Mouse (Mus musculus) lung, embryonic 14.5 days (tissue): ENCODE data around the gene Ampd3. TPM values are rescaled to one million over a fixed set of nuclear protein-coding genes. Genes with fewer than 3 reads are reported as not detected.

Experiments
- ATAC-seq: fragments of 200-750 bp; cut with Nextera tagmentation; 2 replicates; pipeline ENCODE4 v1.8.0; 2017; ENCODE audit warnings: mild to moderate bottlenecking, moderate TSS enrichment, moderate library complexity; ENCODE audit not compliant: insufficient read depth
- DNase-seq: peaks from one replicate; pipeline ENCODE4 v3.0.0-alpha.2; 2015
- H3K27ac ChIP-seq: fragments of 300-500 bp; sonication (generic); 2 replicates; pipeline ENCODE4 v1.5.1; 2014; ENCODE audit warnings: low read depth, mild to moderate bottlenecking, moderate library complexity
- H3K27me3 ChIP-seq: fragments of 300-500 bp; sonication (generic); 2 replicates; pipeline ENCODE4 v1.6.1; 2014; ENCODE audit warnings: low read length, control low read depth; ENCODE audit not compliant: insufficient read depth
- H3K36me3 ChIP-seq: fragments of 300-500 bp; sonication (generic); 2 replicates; pipeline ENCODE4 v1.6.1; 2014; ENCODE audit warnings: control low read depth; ENCODE audit not compliant: insufficient read depth
- H3K4me1 ChIP-seq: fragments of 300-500 bp; sonication (generic); 2 replicates; pipeline ENCODE4 v1.6.1; 2014; ENCODE audit warnings: antibody characterized with exemption, control low read depth; ENCODE audit not compliant: insufficient read depth
- H3K4me2 ChIP-seq: fragments of 300-500 bp; sonication (generic); 2 replicates; pipeline ENCODE4 v1.6.1; 2014; ENCODE audit warnings: mild to moderate bottlenecking
- H3K4me3 ChIP-seq: fragments of 300-500 bp; sonication (generic); 2 replicates; pipeline ENCODE4 v1.5.1; 2014; ENCODE audit warnings: low read depth, low read length
- H3K9ac ChIP-seq: fragments of 300-500 bp; sonication (generic); 2 replicates; pipeline ENCODE4 v1.6.1; 2014
- H3K9me3 ChIP-seq: fragments of 300-500 bp; sonication (generic); 2 replicates; pipeline ENCODE4 v1.6.1; 2016; ENCODE audit warnings: low read depth, low read length, control low read depth
- CTCF ChIP-seq: IDR thresholded peaks from 2 replicates; pipeline ENCODE4 v1.5.1; 2016; ENCODE audit warnings: antibody characterized with exemption, low read depth
- WGBS: fragments of 180-500 bp; shearing (Covaris S2); extraction: QIAGEN DNeasy Blood & Tissue Kit; methylation state at CpG from one replicate; pipeline ENCODE4 v1.1.7; 2014; 5-methylcytosine and 5-hydroxymethylcytosine counted together
- polyA plus RNA-seq: library from polyadenylated mRNA; unstranded; fragments of >200 nt; fragmentation: Nextera tagmentation; extraction: Ambion mirVana; gene quantifications from 2 replicates; pipeline ENCODE4 v1.2.1, GENCODE M21; 2014

The Ampd3 gene
- polyA plus RNA-seq, 1 experiment from 2014 or later: 1.4 TPM

DNA sequence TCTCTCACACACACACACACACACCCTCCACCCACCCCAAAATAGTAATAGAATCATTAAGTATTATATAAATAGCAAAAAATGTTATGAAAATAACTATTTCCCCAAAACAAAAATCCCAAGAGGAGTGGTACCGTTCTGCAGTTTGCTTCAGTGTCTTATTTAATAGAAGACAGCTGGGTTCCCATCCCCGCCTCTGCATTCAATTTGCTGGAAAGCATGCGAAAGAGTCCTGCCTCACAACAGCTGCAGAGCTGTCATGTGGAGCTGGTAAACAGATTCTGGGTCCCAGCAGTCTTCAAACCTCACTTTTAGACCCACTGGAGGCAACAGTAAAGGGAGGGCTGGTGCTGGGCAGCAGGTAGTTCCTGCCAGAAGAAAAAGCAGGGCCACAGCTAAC is 41.0 kb downstream of the Ampd3 start:
- 49% methylated on average over 3 of the region's 3 CpGs for WGBS
- DNase-seq (peak; percentile 27), ATAC-seq (no peak)
- peaks cover 6% of the 10 kb centered on the region for H3K36me3 ChIP-seq
- no peak overlapping the region for H3K9ac ChIP-seq
- no peak overlapping the region for H3K27ac ChIP-seq
- H3K4me1 ChIP-seq: no peaks in the 10 kb centered on the region
- no peak for TF ChIP-seq CTCF
- no peak overlapping the region for H3K4me2 ChIP-seq
- H3K4me3 ChIP-seq: no peak overlapping the region
- H3K27me3 ChIP-seq: no peaks in the 10 kb centered on the region
- H3K9me3 ChIP-seq: no peaks in the 10 kb centered on the region

DNA sequence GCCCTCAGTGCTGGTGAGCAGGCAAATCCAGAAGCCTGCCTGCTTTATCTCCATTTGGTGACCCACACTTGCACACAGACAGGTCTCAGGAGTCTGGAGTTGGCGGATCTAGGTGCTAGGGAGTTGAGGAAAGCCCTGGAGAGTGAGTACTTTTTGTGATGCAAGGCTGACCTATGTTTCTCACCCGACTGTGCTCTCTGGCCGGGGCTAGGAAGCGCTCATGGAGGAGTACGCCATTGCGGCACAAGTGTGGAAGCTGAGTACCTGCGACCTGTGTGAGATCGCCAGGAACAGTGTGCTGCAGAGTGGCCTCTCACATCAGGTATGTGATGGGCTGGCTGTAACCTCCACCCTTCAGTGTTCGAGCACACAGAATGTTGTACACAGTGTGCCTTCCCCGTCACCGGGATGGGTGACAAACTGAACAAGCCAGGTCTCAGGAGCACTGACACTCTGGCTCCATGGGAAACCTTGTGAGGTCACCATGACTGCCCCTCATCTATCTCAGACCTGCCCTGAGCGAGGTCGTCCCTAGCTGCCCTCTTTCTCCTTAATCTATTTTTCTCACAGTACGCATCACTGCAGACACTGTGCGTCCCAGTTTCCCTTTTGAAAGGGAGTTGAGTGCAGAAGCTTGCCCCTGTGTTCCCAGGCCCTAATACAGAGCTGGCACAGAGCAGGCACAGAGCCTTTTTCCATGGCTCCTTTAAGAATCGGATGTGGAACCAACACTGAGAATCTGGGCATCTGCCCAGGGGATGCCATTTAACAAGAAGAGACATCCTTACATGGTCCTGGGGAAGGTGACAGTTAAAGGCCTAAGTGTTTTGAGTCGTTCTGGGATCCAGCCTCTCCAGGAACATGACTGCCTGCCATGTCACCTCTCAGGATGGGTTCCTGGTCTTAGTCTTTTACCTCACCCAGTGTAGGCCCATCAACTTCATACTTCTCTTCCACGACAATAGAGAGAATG is 41.9 kb downstream of the Ampd3 start:
- no peaks in the 10 kb centered on the region for H3K27me3 ChIP-seq
- TF ChIP-seq CTCF: no peak
- peaks cover 9% of the 10 kb centered on the region for H3K36me3 ChIP-seq
- H3K4me3 ChIP-seq: no peak overlapping the region
- H3K9ac ChIP-seq: no peak overlapping the region
- DNase-seq (no peak), ATAC-seq (no peak)
- 78% methylated on average over 18 of the region's 18 CpGs for WGBS
- no peak overlapping the region for H3K4me2 ChIP-seq
- no peaks in the 10 kb centered on the region for H3K4me1 ChIP-seq
- H3K27ac ChIP-seq: no peak overlapping the region
- H3K9me3 ChIP-seq: no peaks in the 10 kb centered on the region

DNA sequence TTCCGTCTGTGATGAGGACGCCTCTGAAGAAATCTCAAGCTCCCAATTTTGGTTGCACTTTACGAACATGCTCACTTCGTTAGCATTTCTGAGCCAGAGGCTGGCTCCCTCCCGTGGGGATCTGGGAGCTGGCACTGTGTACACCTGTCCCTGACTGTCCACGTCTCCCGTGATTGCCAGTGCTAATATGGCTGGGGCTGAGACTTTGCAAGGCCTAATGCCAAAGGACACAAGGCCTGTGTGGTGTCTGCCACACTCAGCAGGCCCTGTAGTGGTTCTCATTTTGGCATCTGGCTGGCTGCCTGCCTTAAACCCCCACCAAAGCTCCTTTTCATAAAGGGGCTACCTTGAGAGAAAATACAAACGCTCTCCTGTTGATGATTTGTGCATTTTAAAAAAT is 43.0 kb downstream of the Ampd3 start:
- no peak for ATAC-seq
- no peak for TF ChIP-seq CTCF
- 82% methylated on average over 8 of the region's 8 CpGs for WGBS

DNA sequence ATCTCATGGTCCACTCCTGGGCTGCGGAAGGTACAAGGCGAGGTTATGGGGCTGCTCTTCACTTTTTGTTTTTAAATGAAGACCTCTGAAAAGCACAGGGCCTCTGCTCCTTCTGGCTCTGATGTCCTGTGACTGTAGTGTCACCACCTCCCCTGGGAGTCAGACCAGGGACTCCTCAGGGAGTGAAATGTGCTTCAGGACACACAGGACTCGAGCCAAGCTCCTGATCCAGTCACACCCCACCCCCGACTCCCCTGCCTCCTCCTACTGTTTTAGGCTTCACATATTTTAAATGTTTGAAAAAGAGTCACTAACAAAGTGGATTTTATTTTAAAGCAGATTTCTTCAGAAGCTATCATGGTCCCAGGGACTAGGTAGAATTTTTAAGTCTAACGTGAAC is 43.5 kb downstream of the Ampd3 start:
- ATAC-seq: no peak
- DNase-seq: no peak
- no peaks in the 10 kb centered on the region for H3K9me3 ChIP-seq
- H3K27me3 ChIP-seq: no peaks in the 10 kb centered on the region
- no peak overlapping the region for H3K27ac ChIP-seq
- no peak overlapping the region for H3K4me3 ChIP-seq
- H3K9ac ChIP-seq: no peak overlapping the region
- H3K4me1 ChIP-seq: no peaks in the 10 kb centered on the region
- peaks cover 9% of the 10 kb centered on the region for H3K36me3 ChIP-seq
- WGBS: 68% methylated on average over 5 of the region's 5 CpGs
- no peak overlapping the region for H3K4me2 ChIP-seq
- TF ChIP-seq CTCF: no peak

More for the DNA sequence above, 43.0 kb downstream of the Ampd3 start:
- H3K9me3 ChIP-seq: no peaks in the 10 kb centered on the region
- no peak overlapping the region for H3K9ac ChIP-seq
- DNase-seq: no peak
- no peaks in the 10 kb centered on the region for H3K4me1 ChIP-seq
- H3K27ac ChIP-seq: no peak overlapping the region
- H3K36me3 ChIP-seq: peaks cover 9% of the 10 kb centered on the region
- no peaks in the 10 kb centered on the region for H3K27me3 ChIP-seq
- H3K4me3 ChIP-seq: no peak overlapping the region
- H3K4me2 ChIP-seq: no peak overlapping the region

DNA sequence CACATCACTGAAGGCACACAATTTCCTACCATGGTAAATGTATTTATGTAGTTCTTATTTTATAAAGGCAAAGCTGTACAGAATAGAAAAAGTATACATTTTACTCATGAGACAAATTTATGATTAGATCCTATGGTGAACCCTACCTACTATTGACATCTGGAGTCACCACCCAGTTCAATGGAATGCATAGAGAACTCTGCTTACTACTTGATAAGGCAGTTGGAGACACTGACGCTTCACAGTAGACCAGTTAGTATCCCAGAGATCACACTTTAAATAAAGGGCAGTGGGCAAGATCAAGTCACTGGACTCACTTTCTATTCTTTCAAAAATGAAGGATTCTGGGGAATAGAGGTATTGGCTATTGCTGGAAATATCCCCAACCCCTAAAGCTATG is 46.0 kb downstream of the Ampd3 start:
- no peak for DNase-seq
- WGBS: 80% methylated on average over 1 of the region's 1 CpGs

DNA sequence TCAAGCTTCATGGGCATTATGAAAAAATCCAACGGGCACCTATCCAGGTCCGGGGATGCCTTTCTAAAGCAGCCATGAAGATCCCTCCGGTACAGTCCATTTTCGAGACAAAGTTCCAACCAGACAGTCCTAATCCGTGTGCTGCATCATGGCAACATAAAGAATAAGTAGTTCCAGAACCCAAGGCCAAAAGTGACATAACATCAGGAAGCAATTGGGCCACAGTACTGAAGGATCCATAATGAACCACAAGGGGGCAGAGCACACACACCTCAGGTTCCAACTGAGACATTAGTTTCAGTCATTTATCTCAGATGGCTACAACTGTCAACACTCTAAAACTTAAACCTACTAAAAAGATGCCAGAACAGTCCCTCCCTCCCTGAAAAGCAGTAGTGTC is 48.0 kb downstream of the Ampd3 start:
- Histone ChIP-seq H3K4me2 (no peak overlapping the region), H3K36me3 (peaks cover 17% of the 10 kb centered on the region), H3K4me1 (no peaks in the 10 kb centered on the region), H3K9ac (no peak overlapping the region), H3K27ac (no peak overlapping the region), H3K9me3 (no peaks in the 10 kb centered on the region), H3K27me3 (no peaks in the 10 kb centered on the region), H3K4me3 (no peak overlapping the region)
- TF ChIP-seq CTCF: peak; percentile 92
- WGBS: 67% methylated on average over 5 of the region's 5 CpGs
- peak; percentile 85 for DNase-seq
- peak; percentile 73 for ATAC-seq

More for the DNA sequence above, 46.0 kb downstream of the Ampd3 start:
- no peak for TF ChIP-seq CTCF
- no peaks in the 10 kb centered on the region for H3K9me3 ChIP-seq
- no peak overlapping the region for H3K4me2 ChIP-seq
- peaks cover 15% of the 10 kb centered on the region for H3K36me3 ChIP-seq
- no peaks in the 10 kb centered on the region for H3K4me1 ChIP-seq
- H3K27me3 ChIP-seq: no peaks in the 10 kb centered on the region
- ATAC-seq: no peak
- H3K9ac ChIP-seq: no peak overlapping the region
- no peak overlapping the region for H3K4me3 ChIP-seq
- no peak overlapping the region for H3K27ac ChIP-seq

DNA sequence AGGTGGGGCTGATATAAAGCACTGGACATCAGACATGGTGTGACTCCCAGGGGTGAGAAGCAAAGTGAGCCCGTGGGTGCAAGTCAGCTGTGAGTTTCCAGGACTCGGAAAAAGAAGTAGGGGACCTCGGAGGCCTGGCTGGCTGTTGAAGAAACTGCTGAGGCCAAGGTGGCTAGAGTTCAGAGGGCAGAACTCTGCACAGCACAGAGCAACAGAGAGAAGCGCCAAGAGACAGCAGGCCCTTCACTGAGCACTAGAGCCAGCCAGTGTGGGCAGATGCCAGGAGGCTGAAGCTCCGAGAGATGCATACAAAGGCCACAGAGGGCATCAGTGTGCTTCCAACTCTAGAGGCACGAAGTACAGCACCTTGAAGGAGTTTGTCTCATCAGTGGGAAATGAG is 50.2 kb downstream of the Ampd3 start:
- no peak overlapping the region for H3K9ac ChIP-seq
- ATAC-seq (no peak), DNase-seq (no peak)
- no peaks in the 10 kb centered on the region for H3K9me3 ChIP-seq
- 54% methylated on average over 6 of the region's 6 CpGs for WGBS
- H3K36me3 ChIP-seq: peaks cover 19% of the 10 kb centered on the region
- H3K4me3 ChIP-seq: no peak overlapping the region
- no peak for TF ChIP-seq CTCF
- H3K27me3 ChIP-seq: no peaks in the 10 kb centered on the region
- H3K27ac ChIP-seq: 0 out of 2 replicates have a peak overlapping the region, but pooled peaks have one; percentile 33
- no peaks in the 10 kb centered on the region for H3K4me1 ChIP-seq
- no peak overlapping the region for H3K4me2 ChIP-seq
